Mouse (Mus musculus) heart, embryonic 13.5 days (tissue): ENCODE results near the gene Wbp2nl. TPM values are rescaled to one million over a fixed set of nuclear protein-coding genes. Genes with fewer than 3 reads are reported as not detected.

ENCODE experiments used
- ATAC-seq: fragments of 200-750 bp; cut with Nextera tagmentation; 2 replicates; pipeline ENCODE4 v1.8.0; 2017; ENCODE audit warnings: moderate TSS enrichment; ENCODE audit not compliant: insufficient number of reproducible peaks, low FRiP score, low TSS enrichment; ENCODE audit errors: extremely low read depth
- H3K27ac ChIP-seq: fragments of 300-500 bp; sonication (generic); replicated peaks from 2 replicates; pipeline ENCODE4 v1.5.1; 2015; ENCODE audit warnings: moderate library complexity, mild to moderate bottlenecking, inconsistent platforms
- H3K27me3 ChIP-seq: fragments of 300-500 bp; sonication (generic); replicated peaks from 2 replicates; pipeline ENCODE4 v1.6.1; 2015; ENCODE audit warnings: mild to moderate bottlenecking, inconsistent platforms
- H3K36me3 ChIP-seq: fragments of 300-500 bp; sonication (generic); 2 replicates; pipeline ENCODE4 v1.6.1; 2015; ENCODE audit warnings: mild to moderate bottlenecking, inconsistent platforms
- H3K4me1 ChIP-seq: fragments of 300-500 bp; sonication (generic); 2 replicates; pipeline ENCODE4 v1.6.1; 2015; ENCODE audit warnings: inconsistent platforms
- H3K4me2 ChIP-seq: fragments of 300-500 bp; sonication (generic); 2 replicates; pipeline ENCODE4 v1.6.1; 2015; ENCODE audit warnings: inconsistent platforms, mild to moderate bottlenecking, moderate library complexity
- H3K4me3 ChIP-seq: fragments of 300-500 bp; sonication (generic); 2 replicates; pipeline ENCODE4 v1.5.1; 2015; ENCODE audit warnings: moderate library complexity, mild to moderate bottlenecking, inconsistent platforms
- H3K9ac ChIP-seq: fragments of 300-500 bp; sonication (generic); 2 replicates; pipeline ENCODE4 v1.6.1; 2015; ENCODE audit warnings: inconsistent platforms, mild to moderate bottlenecking, moderate library complexity
- H3K9me3 ChIP-seq: fragments of 300-500 bp; sonication (generic); 2 replicates; pipeline ENCODE4 v1.6.1; 2016; ENCODE audit warnings: inconsistent platforms
- WGBS: fragments of 180-500 bp; shearing (Covaris S2); methylation state at CpG from one replicate; pipeline ENCODE4 v1.1.7; 2015; ENCODE audit warnings: mixed read lengths; 5-methylcytosine and 5-hydroxymethylcytosine counted together
- polyA plus RNA-seq: library from polyadenylated mRNA; unstranded; fragments of >200 nt; fragmentation: Nextera tagmentation; extraction: Ambion mirVana; gene quantifications from 2 replicates; pipeline ENCODE4 v1.2.1, GENCODE M21; 2015

The Wbp2nl gene
- polyA plus RNA-seq, 1 experiment from 2014 or later = 0.49 TPM

GRCm38 (mm10) chr15:82274927-82275901 lies 23.5 kb upstream of the Wbp2nl start:
- ATAC-seq = no peak
- no peaks in the 10 kb centered on the region for H3K36me3 ChIP-seq
- peak overlapping the region; percentile 95 for H3K4me2 ChIP-seq
- no peak overlapping the region for H3K27ac ChIP-seq
- no peaks in the 10 kb centered on the region for H3K9me3 ChIP-seq
- peaks cover 75% of the 10 kb centered on the region for H3K27me3 ChIP-seq
- peak overlapping the region; percentile 63 for H3K4me3 ChIP-seq
- peaks cover 26% of the 10 kb centered on the region for H3K4me1 ChIP-seq
- under 1% methylated on average over 86 of the region's 86 CpGs for WGBS
- peak overlapping the region; percentile 80 for H3K9ac ChIP-seq

- Histone ChIP-seq H3K9me3 (no peaks in the 10 kb centered on the region), H3K4me3 (no peak overlapping the region), H3K9ac (no peak overlapping the region), H3K27me3 (peaks cover 61% of the 10 kb centered on the region), H3K4me2 (no peak overlapping the region), H3K27ac (no peak overlapping the region), H3K4me1 (peaks cover 25% of the 10 kb centered on the region), H3K36me3 (no peaks in the 10 kb centered on the region)
- 71% methylated on average over 5 of the region's 5 CpGs for WGBS
- no peak for ATAC-seq
Observed at GRCm38 (mm10) chr15:82277591-82277990, 21.2 kb upstream of the Wbp2nl start.

GRCm38 (mm10) chr15:82280638-82281037 lies 18.1 kb upstream of the Wbp2nl start:
- no peak overlapping the region for H3K4me2 ChIP-seq
- H3K27me3 ChIP-seq = peaks cover 32% of the 10 kb centered on the region
- peaks cover 13% of the 10 kb centered on the region for H3K4me1 ChIP-seq
- H3K9me3 ChIP-seq = no peaks in the 10 kb centered on the region
- H3K27ac ChIP-seq = peak overlapping the region; percentile 80
- no peak for ATAC-seq
- 32% methylated on average over 4 of the region's 4 CpGs for WGBS
- no peaks in the 10 kb centered on the region for H3K36me3 ChIP-seq
- H3K9ac ChIP-seq = no peak overlapping the region
- no peak overlapping the region for H3K4me3 ChIP-seq

GRCm38 (mm10) chr15:82286157-82286556 lies 12.6 kb upstream of the Wbp2nl start:
- Histone ChIP-seq H3K9me3 (no peaks in the 10 kb centered on the region), H3K4me3 (no peak overlapping the region), H3K4me1 (no peaks in the 10 kb centered on the region), H3K9ac (no peak overlapping the region), H3K36me3 (no peaks in the 10 kb centered on the region), H3K27ac (no peak overlapping the region), H3K27me3 (no peaks in the 10 kb centered on the region), H3K4me2 (no peak overlapping the region)
- WGBS = 41% methylated on average over 12 of the region's 12 CpGs
- no peak for ATAC-seq

- Histone ChIP-seq H3K9me3 (no peaks in the 10 kb centered on the region), H3K27me3 (no peaks in the 10 kb centered on the region)
- WGBS = 90% methylated on average over 7 of the region's 7 CpGs
Observed at GRCm38 (mm10) chr15:82290252-82290651, 8.5 kb upstream of the Wbp2nl start.

GRCm38 (mm10) chr15:82292851-82293250 lies 5.9 kb upstream of the Wbp2nl start:
- Histone ChIP-seq H3K27me3 (no peaks in the 10 kb centered on the region), H3K27ac (no peak overlapping the region), H3K36me3 (no peaks in the 10 kb centered on the region), H3K4me1 (peaks cover 15% of the 10 kb centered on the region), H3K9ac (no peak overlapping the region; the same call in 1 of the 2 replicates), H3K4me3 (peak overlapping the region; percentile 22), H3K9me3 (no peaks in the 10 kb centered on the region), H3K4me2 (peak overlapping the region; percentile 54)
- WGBS = 18% methylated on average over 5 of the region's 5 CpGs
- ATAC-seq = no peak; the same call in 1 of the 2 replicates

More at GRCm38 (mm10) chr15:82290252-82290651, 8.5 kb upstream of the Wbp2nl start:
- no peak overlapping the region for H3K9ac ChIP-seq
- H3K27ac ChIP-seq = no peak overlapping the region
- ATAC-seq = no peak
- no peaks in the 10 kb centered on the region for H3K36me3 ChIP-seq
- peaks cover 15% of the 10 kb centered on the region for H3K4me1 ChIP-seq
- H3K4me2 ChIP-seq = no peak overlapping the region
- H3K4me3 ChIP-seq = no peak overlapping the region

GRCm38 (mm10) chr15:82293271-82293711 lies 5.5 kb upstream of the Wbp2nl start:
- Histone ChIP-seq H3K4me3 (peak overlapping the region; percentile 22), H3K4me1 (peaks cover 15% of the 10 kb centered on the region), H3K4me2 (peak overlapping the region; percentile 54), H3K36me3 (no peaks in the 10 kb centered on the region), H3K9me3 (no peaks in the 10 kb centered on the region), H3K27me3 (no peaks in the 10 kb centered on the region), H3K27ac (no peak overlapping the region), H3K9ac (no peak overlapping the region; the same call in 1 of the 2 replicates)
- ATAC-seq = no peak
- 13% methylated on average over 7 of the region's 7 CpGs for WGBS

- Histone ChIP-seq H3K27me3 (peaks cover 4% of the 10 kb centered on the region; the same call in 1 of the 2 replicates), H3K27ac (no peak overlapping the region), H3K9ac (no peak overlapping the region), H3K4me1 (peaks cover 20% of the 10 kb centered on the region), H3K36me3 (no peaks in the 10 kb centered on the region), H3K4me3 (no peak overlapping the region), H3K4me2 (no peak overlapping the region), H3K9me3 (no peaks in the 10 kb centered on the region)
- 55% methylated on average over 8 of the region's 8 CpGs for WGBS
- no peak for ATAC-seq
Observed at GRCm38 (mm10) chr15:82294059-82294458, 4.7 kb upstream of the Wbp2nl start.

GRCm38 (mm10) chr15:82307107-82307506 lies 8.4 kb downstream of the Wbp2nl start:
- Histone ChIP-seq H3K4me2 (no peak overlapping the region), H3K4me3 (no peak overlapping the region), H3K9me3 (no peaks in the 10 kb centered on the region), H3K27ac (no peak overlapping the region), H3K27me3 (no peaks in the 10 kb centered on the region), H3K36me3 (no peaks in the 10 kb centered on the region), H3K9ac (no peak overlapping the region), H3K4me1 (no peaks in the 10 kb centered on the region)
- no peak for ATAC-seq
- WGBS = 78% methylated on average over 3 of the region's 3 CpGs

GRCm38 (mm10) chr15:82308416-82308815 lies 9.7 kb downstream of the Wbp2nl start:
- WGBS = 69% methylated on average over 3 of the region's 3 CpGs
- Histone ChIP-seq H3K4me2 (no peak overlapping the region), H3K36me3 (no peaks in the 10 kb centered on the region)

GRCm38 (mm10) chr15:82317839-82318238 lies 19.1 kb downstream of the Wbp2nl start:
- no peak overlapping the region for H3K4me2 ChIP-seq
- no peak overlapping the region for H3K27ac ChIP-seq
- no peaks in the 10 kb centered on the region for H3K27me3 ChIP-seq
- H3K9ac ChIP-seq = no peak overlapping the region
- H3K36me3 ChIP-seq = no peaks in the 10 kb centered on the region
- no peak for ATAC-seq
- no peaks in the 10 kb centered on the region for H3K4me1 ChIP-seq
- H3K4me3 ChIP-seq = no peak overlapping the region
- WGBS = 83% methylated on average over 6 of the region's 6 CpGs
- H3K9me3 ChIP-seq = no peaks in the 10 kb centered on the region

More at GRCm38 (mm10) chr15:82308416-82308815, 9.7 kb downstream of the Wbp2nl start:
- Histone ChIP-seq H3K9me3 (no peaks in the 10 kb centered on the region), H3K27ac (no peak overlapping the region), H3K4me1 (no peaks in the 10 kb centered on the region), H3K27me3 (no peaks in the 10 kb centered on the region), H3K4me3 (no peak overlapping the region), H3K9ac (no peak overlapping the region)
- ATAC-seq = no peak
